Mouse (Mus musculus): ENCODE data around the gene Gan. TPM values are rescaled to one million over a fixed set of nuclear protein-coding genes. Genes with fewer than 3 reads are reported as not detected.

Gan gene
- polyA plus RNA-seq, 1 experiment = 0.18 TPM

DNA sequence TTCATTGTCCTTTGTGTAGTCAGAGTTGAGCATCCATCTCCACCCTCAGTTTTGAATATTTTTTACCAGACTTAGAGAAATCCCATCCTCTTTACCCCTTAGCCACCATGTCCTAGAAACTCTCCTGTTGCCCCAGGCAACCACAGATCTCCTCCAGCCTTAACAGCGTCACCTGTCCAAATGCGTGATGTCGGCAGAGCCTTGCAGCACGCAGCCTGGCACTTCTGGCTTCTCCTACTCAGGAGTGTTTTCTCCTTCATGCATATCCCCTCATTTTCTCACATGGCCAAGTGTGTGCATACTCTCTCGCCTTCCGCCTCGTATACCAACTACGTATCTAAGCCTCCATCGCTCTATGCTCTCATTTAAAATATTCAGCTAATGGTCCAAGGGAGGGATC, 39.5 kb upstream of the Gan start:
- Histone ChIP-seq H3K4me1 (ENCODE audit: control insufficient read depth) (peaks cover 21% of the 10 kb centered on the region), H3K27me3 (ENCODE audit: control insufficient read depth) (no peaks in the 10 kb centered on the region), H3K9me3 (ENCODE audit: control insufficient read depth, low read length) (no peaks in the 10 kb centered on the region), H3K36me3 (ENCODE audit: control insufficient read depth) (no peaks in the 10 kb centered on the region; the same call in 1 of the 2 replicates), H3K4me3 (replicated peaks) (no peak overlapping the region)
- TF ChIP-seq TAL1 (IDR thresholded peaks at IDR 0.05; ENCODE audit: low read length) = no peak

DNA sequence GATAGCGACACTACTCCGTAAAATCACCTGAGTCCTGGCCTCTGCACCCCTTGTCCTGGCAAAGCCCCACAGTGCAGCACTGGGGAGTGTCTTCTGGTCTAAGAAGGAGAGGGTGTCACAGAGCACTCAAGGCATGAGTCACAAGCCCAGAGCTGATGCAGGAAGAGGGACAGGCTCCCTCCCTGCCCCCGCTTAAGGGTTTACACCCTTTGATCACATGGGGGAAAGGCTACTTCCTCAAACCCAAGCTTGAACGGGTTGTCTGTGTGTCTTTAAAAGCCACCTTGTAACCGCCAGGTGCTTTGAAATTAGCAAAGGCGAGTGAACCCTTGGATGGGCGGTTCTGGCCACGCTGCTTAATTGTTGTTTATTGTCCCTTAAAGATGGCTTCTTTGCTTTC, 36.7 kb upstream of the Gan start:
- no peaks in the 10 kb centered on the region; the same call in 1 of the 2 replicates for H3K36me3 ChIP-seq (ENCODE audit: control insufficient read depth)

DNA sequence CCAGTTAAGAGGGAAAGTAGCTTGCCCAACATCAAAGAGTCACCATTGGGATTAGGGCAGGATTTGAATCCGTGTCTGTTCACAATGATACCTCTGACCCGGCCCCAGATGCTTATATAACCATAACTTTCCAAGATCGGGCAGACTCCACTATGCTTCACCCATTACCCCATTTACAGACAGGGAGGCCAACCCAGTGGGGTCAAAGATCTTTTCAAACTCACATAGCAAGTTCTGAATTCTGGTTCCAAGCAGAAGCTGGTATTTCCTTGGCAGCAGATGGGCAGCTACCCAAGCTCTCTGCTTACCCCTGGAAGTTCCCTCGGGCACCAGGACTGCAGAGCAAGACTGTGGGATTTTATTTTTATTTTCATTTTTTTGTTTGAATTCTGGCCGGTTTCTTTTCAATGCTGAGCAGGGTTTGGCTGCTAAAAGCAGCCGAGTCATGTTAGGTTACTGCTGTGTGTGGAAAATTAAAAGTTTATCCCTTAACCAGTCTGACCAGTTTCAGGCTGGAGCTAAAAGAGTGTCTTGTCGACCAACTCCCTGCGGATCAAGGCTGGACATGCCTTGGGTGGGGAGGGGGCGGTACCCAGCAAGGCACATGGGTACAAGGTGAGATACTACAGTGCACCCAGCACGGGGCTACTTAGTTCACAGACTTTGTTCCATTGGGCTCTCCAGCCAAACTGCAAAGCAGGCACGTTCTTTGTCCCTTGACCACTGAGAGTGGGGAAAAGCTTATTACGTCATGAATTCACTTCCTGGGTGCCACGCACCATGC, 33.9 kb upstream of the Gan start:
- no peaks in the 10 kb centered on the region; the same call in 1 of the 2 replicates for H3K4me1 ChIP-seq (ENCODE audit: control insufficient read depth)
- TF ChIP-seq TAL1 (IDR thresholded peaks at IDR 0.05; ENCODE audit: low read length) (no peak), GATA1 (IDR thresholded peaks at IDR 0.05; ENCODE audit: low read length) (no peak)

More for the DNA sequence above, 36.7 kb upstream of the Gan start:
- TF ChIP-seq GATA1 (IDR thresholded peaks at IDR 0.05; ENCODE audit: low read length) (no peak), TAL1 (IDR thresholded peaks at IDR 0.05; ENCODE audit: low read length) (no peak)
- Histone ChIP-seq H3K27me3 (ENCODE audit: control insufficient read depth) (no peaks in the 10 kb centered on the region), H3K4me3 (replicated peaks) (no peak overlapping the region), H3K4me1 (ENCODE audit: control insufficient read depth) (peaks cover 2% of the 10 kb centered on the region), H3K9me3 (ENCODE audit: control insufficient read depth, low read length) (no peaks in the 10 kb centered on the region)

DNA sequence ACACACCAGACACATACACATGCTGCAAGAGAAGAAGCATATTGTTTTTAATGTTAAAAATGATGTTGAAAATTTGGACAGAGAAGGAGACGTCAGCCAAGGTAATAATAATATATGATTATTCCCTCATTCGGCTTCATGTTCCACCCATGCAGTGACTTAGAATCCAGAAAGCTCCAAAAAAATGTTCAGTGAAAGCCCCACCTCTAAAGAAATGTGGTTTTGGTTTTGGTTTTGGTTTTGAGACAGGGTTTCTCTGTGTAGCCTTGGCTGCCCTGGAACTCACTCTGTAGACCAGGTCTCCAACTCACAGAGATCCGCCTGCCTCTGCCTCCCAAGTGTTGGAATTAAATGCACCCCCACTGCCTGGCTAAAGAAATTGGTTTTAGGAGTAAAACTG, 32.1 kb upstream of the Gan start:
- Histone ChIP-seq H3K36me3 (ENCODE audit: control insufficient read depth) (no peaks in the 10 kb centered on the region; the same call in 1 of the 2 replicates), H3K9me3 (ENCODE audit: control insufficient read depth, low read length) (no peaks in the 10 kb centered on the region), H3K4me1 (ENCODE audit: control insufficient read depth) (no peaks in the 10 kb centered on the region; the same call in 1 of the 2 replicates), H3K27me3 (ENCODE audit: control insufficient read depth) (no peaks in the 10 kb centered on the region), H3K4me3 (replicated peaks) (no peak overlapping the region)
- TF ChIP-seq GATA1 (IDR thresholded peaks at IDR 0.05; ENCODE audit: low read length) = no peak
- no peak for TF ChIP-seq TAL1 (IDR thresholded peaks at IDR 0.05; ENCODE audit: low read length)

More for the DNA sequence above, 33.9 kb upstream of the Gan start:
- no peaks in the 10 kb centered on the region for H3K9me3 ChIP-seq (ENCODE audit: control insufficient read depth, low read length)
- H3K4me3 ChIP-seq (replicated peaks) = no peak overlapping the region
- H3K36me3 ChIP-seq (ENCODE audit: control insufficient read depth) = no peaks in the 10 kb centered on the region; the same call in 1 of the 2 replicates
- H3K27me3 ChIP-seq (ENCODE audit: control insufficient read depth) = no peaks in the 10 kb centered on the region

DNA sequence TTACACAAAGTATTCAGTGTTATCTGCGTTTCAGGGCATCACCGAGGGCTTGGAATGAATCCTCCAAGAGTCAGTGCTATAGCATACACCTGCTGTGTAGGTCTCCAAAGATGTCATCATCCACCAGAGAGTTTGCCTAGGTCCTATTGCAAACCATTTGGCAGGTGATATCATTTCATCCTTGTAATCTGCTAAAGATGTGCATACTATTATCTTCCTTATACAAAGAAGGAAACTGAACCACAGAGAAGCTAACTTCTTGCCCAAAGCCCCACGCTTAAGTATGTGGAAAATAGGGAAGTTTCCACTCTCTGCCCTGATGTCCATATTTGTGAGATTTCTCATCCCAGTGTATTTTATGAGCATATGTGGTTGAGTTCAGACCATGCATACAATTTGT, 31.5 kb upstream of the Gan start:
- Histone ChIP-seq H3K9me3 (ENCODE audit: control insufficient read depth, low read length) (no peaks in the 10 kb centered on the region), H3K4me3 (replicated peaks) (no peak overlapping the region), H3K27me3 (ENCODE audit: control insufficient read depth) (no peaks in the 10 kb centered on the region), H3K4me1 (ENCODE audit: control insufficient read depth) (no peaks in the 10 kb centered on the region), H3K36me3 (ENCODE audit: control insufficient read depth) (no peaks in the 10 kb centered on the region; the same call in 1 of the 2 replicates)
- no peak for TF ChIP-seq GATA1 (IDR thresholded peaks at IDR 0.05; ENCODE audit: low read length)
- no peak for TF ChIP-seq TAL1 (IDR thresholded peaks at IDR 0.05; ENCODE audit: low read length)

DNA sequence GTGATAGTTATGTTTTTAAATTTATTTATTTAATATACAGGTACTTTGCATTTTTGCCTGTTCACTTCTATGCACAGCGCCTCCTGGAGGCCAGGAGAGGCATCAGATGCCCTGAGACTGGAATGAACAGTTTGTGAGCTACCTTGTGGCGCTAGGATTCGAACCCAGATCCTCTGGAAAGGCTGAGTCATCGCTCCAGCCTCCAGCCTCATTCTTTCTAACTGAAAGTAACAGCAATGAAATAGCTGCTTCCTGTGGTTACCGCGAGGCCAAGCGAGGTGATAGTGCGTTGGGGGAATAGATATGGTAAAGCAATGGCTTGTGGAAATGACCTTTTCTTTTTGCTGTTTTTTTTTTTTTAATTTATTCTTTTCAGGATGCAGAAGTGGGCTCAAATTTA, 30.9 kb upstream of the Gan start:
- Histone ChIP-seq H3K4me1 (ENCODE audit: control insufficient read depth) (no peaks in the 10 kb centered on the region), H3K27me3 (ENCODE audit: control insufficient read depth) (no peaks in the 10 kb centered on the region), H3K4me3 (replicated peaks) (no peak overlapping the region), H3K36me3 (ENCODE audit: control insufficient read depth) (no peaks in the 10 kb centered on the region), H3K9me3 (ENCODE audit: control insufficient read depth, low read length) (no peaks in the 10 kb centered on the region)
- TF ChIP-seq GATA1 (IDR thresholded peaks at IDR 0.05; ENCODE audit: low read length) = no peak
- no peak for TF ChIP-seq TAL1 (IDR thresholded peaks at IDR 0.05; ENCODE audit: low read length)

DNA sequence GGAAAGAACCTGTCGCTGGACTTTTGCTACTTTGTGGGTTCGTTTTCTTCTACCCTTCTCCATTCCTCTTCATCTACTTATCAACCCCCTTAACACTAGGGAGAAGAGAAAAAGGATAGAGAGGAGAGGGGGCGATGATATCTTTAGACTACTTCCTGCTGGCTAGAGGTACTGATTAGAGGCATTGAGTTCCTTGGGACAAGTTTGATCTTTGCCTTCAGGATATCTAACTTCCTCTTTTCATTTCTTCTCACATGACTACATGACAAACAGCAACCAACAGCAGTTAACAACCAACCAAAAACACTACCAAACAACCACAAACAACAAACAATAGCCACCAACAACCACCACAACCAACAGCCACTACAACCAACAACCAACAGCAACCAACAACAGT, 24.2 kb upstream of the Gan start:
- Histone ChIP-seq H3K4me1 (ENCODE audit: control insufficient read depth) (no peaks in the 10 kb centered on the region), H3K36me3 (ENCODE audit: control insufficient read depth) (no peaks in the 10 kb centered on the region), H3K4me3 (replicated peaks) (no peak overlapping the region), H3K27me3 (ENCODE audit: control insufficient read depth) (no peaks in the 10 kb centered on the region; the same call in 1 of the 2 replicates), H3K9me3 (ENCODE audit: control insufficient read depth, low read length) (no peaks in the 10 kb centered on the region)
- TF ChIP-seq TAL1 (IDR thresholded peaks at IDR 0.05; ENCODE audit: low read length) (no peak), GATA1 (IDR thresholded peaks at IDR 0.05; ENCODE audit: low read length) (no peak)

DNA sequence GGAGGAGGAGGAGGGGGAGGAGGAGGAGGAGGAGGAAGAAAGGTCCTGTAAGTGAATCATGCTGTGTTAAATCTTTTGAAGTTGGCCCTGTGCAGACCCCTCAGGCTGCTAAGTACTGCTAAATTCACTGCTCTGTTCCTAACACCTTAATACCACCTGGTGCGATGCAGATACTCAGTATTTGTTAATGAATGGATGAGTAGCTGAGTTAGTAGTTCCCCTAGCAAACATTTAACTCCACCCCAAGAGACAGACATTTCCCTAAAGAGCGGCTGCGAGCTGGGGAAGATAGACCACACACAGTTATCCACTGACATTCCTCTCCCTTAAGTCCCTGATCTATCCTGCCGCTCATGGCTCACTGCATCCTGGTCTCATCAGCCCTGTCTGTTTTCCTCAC, 21.6 kb upstream of the Gan start:
- TF ChIP-seq TAL1 (IDR thresholded peaks at IDR 0.05; ENCODE audit: low read length) (no peak), GATA1 (IDR thresholded peaks at IDR 0.05; ENCODE audit: low read length) (no peak)
- no peak overlapping the region for H3K4me3 ChIP-seq (replicated peaks)

DNA sequence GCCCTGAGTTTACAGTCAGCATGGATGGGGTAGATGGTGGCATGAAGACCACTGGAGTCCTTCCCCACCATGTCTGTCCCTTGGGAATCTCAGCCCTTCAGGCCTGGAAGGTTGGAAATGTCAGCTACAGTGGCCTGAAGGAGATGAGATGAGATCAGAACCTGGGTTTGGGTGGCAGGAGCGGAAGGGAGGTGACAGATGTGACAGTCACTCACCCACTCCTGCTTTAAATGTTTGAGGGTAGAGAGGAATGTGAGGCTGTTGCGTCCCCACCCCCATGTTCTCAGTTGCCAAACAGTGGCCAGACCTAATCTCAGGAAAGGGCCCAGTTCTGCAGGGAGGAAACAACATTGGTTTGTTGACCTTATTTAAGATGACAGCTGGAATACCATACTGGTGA, 21.2 kb upstream of the Gan start:
- Histone ChIP-seq H3K4me3 (replicated peaks) (no peak overlapping the region), H3K9me3 (ENCODE audit: control insufficient read depth, low read length) (no peaks in the 10 kb centered on the region; the same call in 1 of the 2 replicates), H3K36me3 (ENCODE audit: control insufficient read depth) (no peaks in the 10 kb centered on the region), H3K27me3 (ENCODE audit: control insufficient read depth) (no peaks in the 10 kb centered on the region; the same call in 1 of the 2 replicates), H3K4me1 (ENCODE audit: control insufficient read depth) (no peaks in the 10 kb centered on the region)
- TF ChIP-seq GATA1 (IDR thresholded peaks at IDR 0.05; ENCODE audit: low read length) (no peak), TAL1 (IDR thresholded peaks at IDR 0.05; ENCODE audit: low read length) (no peak)

More for the DNA sequence above, 21.6 kb upstream of the Gan start:
- Histone ChIP-seq H3K9me3 (ENCODE audit: control insufficient read depth, low read length) (no peaks in the 10 kb centered on the region; the same call in 1 of the 2 replicates), H3K36me3 (ENCODE audit: control insufficient read depth) (no peaks in the 10 kb centered on the region), H3K4me1 (ENCODE audit: control insufficient read depth) (no peaks in the 10 kb centered on the region), H3K27me3 (ENCODE audit: control insufficient read depth) (no peaks in the 10 kb centered on the region; the same call in 1 of the 2 replicates)
